Mouse (Mus musculus): Measurements from ENCODE around the gene Zfp36l2. TPM values are rescaled to one million over a fixed set of nuclear protein-coding genes. Genes with fewer than 3 reads are reported as not detected.
"Not testable (repeated sequence)": the region's sequence is repeated elsewhere in the genome, so short reads cannot be mapped to it uniquely, and the experiment has no call there.

Zfp36l2 gene
- polyA plus RNA-seq, 1 experiment from 2014 or later = 7.7 TPM

DNA sequence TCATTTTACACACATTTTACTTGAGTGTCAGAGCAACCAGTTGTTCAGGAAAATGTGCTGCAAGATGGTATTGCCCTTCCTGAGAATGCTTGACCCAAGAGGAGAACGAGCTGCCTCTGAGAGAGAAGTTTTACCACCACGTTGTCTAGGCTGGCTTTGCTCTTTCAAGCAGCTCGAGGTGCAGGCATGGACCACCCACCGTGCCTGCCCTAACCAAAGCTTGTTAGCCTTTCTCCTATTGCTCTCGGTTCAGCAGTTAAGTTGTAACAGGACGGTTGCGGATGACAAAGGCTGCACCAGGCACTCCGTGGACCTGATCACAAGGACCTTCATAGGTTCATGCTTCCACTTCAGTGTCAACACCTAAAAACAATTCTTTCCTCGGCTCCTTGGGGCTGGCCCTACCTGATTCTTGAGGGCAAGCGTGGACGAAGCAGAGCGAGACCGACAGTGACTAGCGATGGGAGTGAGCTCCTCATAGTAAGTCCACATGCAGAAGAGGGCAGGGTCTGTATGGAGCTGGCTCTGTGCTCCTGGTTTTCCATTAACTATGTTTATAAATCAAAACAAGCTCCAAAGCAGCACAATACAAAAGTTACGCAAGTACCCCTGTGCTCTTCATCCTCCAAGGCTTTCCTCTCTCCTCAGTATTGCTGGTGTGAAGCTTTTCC, 36.6 kb upstream of the Zfp36l2 start:
- no peak overlapping the region for H3K27ac ChIP-seq (ENCODE audit: low read length)
- peaks cover 10% of the 10 kb centered on the region for H3K4me1 ChIP-seq (ENCODE audit: control insufficient read depth, insufficient read depth, low read length)
- no peak overlapping the region for H3K4me3 ChIP-seq (ENCODE audit: low read length)
- no peak overlapping the region for H3K4me2 ChIP-seq (ENCODE audit: low read depth, low read length)
- H3K36me3 ChIP-seq (ENCODE audit: control insufficient read depth, insufficient read depth) = peaks cover 18% of the 10 kb centered on the region
- H3K27me3 ChIP-seq (ENCODE audit: control insufficient read depth, insufficient read depth, low read length) = no peaks in the 10 kb centered on the region
- no peak for ATAC-seq (replicated peaks; ENCODE audit: extremely low read depth, insufficient read depth, low FRiP score)
- 77% methylated on average over 15 of the region's 15 CpGs for WGBS
- 0 out of 2 replicates have a peak, but pooled peaks cover 2% of the 10 kb centered on the region for H3K9me3 ChIP-seq (replicated peaks; ENCODE audit: control insufficient read depth, low read length)
- no peak overlapping the region for H3K9ac ChIP-seq (ENCODE audit: low read length)

DNA sequence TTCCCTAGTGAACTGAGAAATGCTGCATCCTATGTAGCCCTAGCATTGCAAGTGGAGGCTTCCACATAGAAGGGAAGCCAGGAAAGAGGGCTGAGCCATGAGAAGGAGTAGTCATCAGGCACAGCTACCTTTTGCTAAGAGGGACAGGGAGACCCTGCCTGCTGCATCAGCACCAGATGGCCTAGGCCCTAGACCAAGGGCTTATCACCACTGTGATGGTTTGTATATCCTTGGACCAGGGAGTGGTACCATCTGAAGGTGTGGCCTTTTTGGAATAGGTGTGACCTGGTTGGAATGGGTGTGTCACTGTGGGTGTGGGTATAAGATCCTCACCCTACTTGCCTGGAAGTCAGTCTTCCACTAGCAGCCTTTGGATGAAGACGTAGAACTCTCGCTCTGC, 31.1 kb upstream of the Zfp36l2 start:
- H3K4me1 ChIP-seq (ENCODE audit: control insufficient read depth, insufficient read depth, low read length); ATAC-seq (replicated peaks; ENCODE audit: extremely low read depth, insufficient read depth, low FRiP score); H3K27ac ChIP-seq (ENCODE audit: low read length); H3K4me3 ChIP-seq (ENCODE audit: low read length); H3K4me2 ChIP-seq (ENCODE audit: low read depth, low read length); H3K9me3 ChIP-seq (replicated peaks; ENCODE audit: control insufficient read depth, low read length); H3K27me3 ChIP-seq (ENCODE audit: control insufficient read depth, insufficient read depth, low read length); H3K9ac ChIP-seq (ENCODE audit: low read length): not testable (repeated sequence)
- H3K36me3 ChIP-seq (ENCODE audit: control insufficient read depth, insufficient read depth) = peaks cover 11% of the 10 kb centered on the region; the same call in 1 of the 2 replicates
- 97% methylated on average over 2 of the region's 2 CpGs for WGBS

DNA sequence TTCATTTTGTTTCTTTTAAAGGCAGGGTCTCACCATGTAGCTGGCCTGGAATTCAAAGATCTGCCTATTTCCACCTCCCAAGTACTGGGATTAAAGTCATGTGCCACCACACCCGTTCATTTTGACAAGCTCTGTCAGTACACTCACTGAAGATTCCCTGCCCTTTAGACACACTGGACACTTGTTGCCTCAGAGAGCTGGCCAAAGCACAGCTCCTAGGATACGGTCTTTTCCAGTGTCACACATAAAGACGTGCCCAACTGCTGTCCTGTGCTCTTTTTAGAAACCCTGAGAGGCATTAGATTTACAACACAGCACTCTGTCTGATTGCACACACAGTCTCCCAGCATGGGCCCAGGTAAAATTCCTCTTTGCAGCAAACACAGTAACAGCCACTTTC, 29.9 kb upstream of the Zfp36l2 start:
- peaks cover 5% of the 10 kb centered on the region; the same call in 1 of the 2 replicates for H3K4me1 ChIP-seq (ENCODE audit: control insufficient read depth, insufficient read depth, low read length)
- no peak overlapping the region for H3K4me2 ChIP-seq (ENCODE audit: low read depth, low read length)
- 0 out of 2 replicates have a peak, but pooled peaks cover 2% of the 10 kb centered on the region for H3K9me3 ChIP-seq (replicated peaks; ENCODE audit: control insufficient read depth, low read length)
- no peak overlapping the region for H3K27ac ChIP-seq (ENCODE audit: low read length)
- no peaks in the 10 kb centered on the region for H3K27me3 ChIP-seq (ENCODE audit: control insufficient read depth, insufficient read depth, low read length)
- 48% methylated on average over 3 of the region's 3 CpGs for WGBS
- ATAC-seq (replicated peaks; ENCODE audit: extremely low read depth, insufficient read depth, low FRiP score) = no peak
- no peak overlapping the region for H3K4me3 ChIP-seq (ENCODE audit: low read length)
- H3K36me3 ChIP-seq (ENCODE audit: control insufficient read depth, insufficient read depth) = peaks cover 11% of the 10 kb centered on the region; the same call in 1 of the 2 replicates
- no peak overlapping the region for H3K9ac ChIP-seq (ENCODE audit: low read length)

GRCm38 (mm10) chr17:84215264-84215960, 27.7 kb upstream of the Zfp36l2 start:
- Histone ChIP-seq H3K4me2 (ENCODE audit: low read depth, low read length) (no peak overlapping the region), H3K27ac (ENCODE audit: low read length) (no peak overlapping the region), H3K36me3 (ENCODE audit: control insufficient read depth, insufficient read depth) (peaks cover 7% of the 10 kb centered on the region; the same call in 1 of the 2 replicates), H3K9me3 (replicated peaks; ENCODE audit: control insufficient read depth, low read length) (no peaks in the 10 kb centered on the region), H3K4me1 (ENCODE audit: control insufficient read depth, insufficient read depth, low read length) (peaks cover 5% of the 10 kb centered on the region; the same call in 1 of the 2 replicates), H3K4me3 (ENCODE audit: low read length) (no peak overlapping the region), H3K9ac (ENCODE audit: low read length) (no peak overlapping the region), H3K27me3 (ENCODE audit: control insufficient read depth, insufficient read depth, low read length) (no peaks in the 10 kb centered on the region)
- 86% methylated on average over 6 of the region's 6 CpGs for WGBS
- no peak for ATAC-seq (replicated peaks; ENCODE audit: extremely low read depth, insufficient read depth, low FRiP score)

GRCm38 (mm10) chr17:84213464-84213863, 25.7 kb upstream of the Zfp36l2 start:
- no peak for ATAC-seq (replicated peaks; ENCODE audit: extremely low read depth, insufficient read depth, low FRiP score)
- Histone ChIP-seq H3K27me3 (ENCODE audit: control insufficient read depth, insufficient read depth, low read length) (no peaks in the 10 kb centered on the region), H3K4me1 (ENCODE audit: control insufficient read depth, insufficient read depth, low read length) (peaks cover 5% of the 10 kb centered on the region; the same call in 1 of the 2 replicates)

GRCm38 (mm10) chr17:84207611-84208010, 19.9 kb upstream of the Zfp36l2 start:
- H3K9me3 ChIP-seq (replicated peaks; ENCODE audit: control insufficient read depth, low read length) = no peaks in the 10 kb centered on the region
- H3K4me1 ChIP-seq (ENCODE audit: control insufficient read depth, insufficient read depth, low read length) = 0 out of 2 replicates have a peak, but pooled peaks cover 3% of the 10 kb centered on the region
- H3K9ac ChIP-seq (ENCODE audit: low read length) = no peak overlapping the region
- no peak overlapping the region for H3K27ac ChIP-seq (ENCODE audit: low read length)
- H3K27me3 ChIP-seq (ENCODE audit: control insufficient read depth, insufficient read depth, low read length) = no peaks in the 10 kb centered on the region
- 83% methylated on average over 3 of the region's 3 CpGs for WGBS
- peaks cover 6% of the 10 kb centered on the region for H3K36me3 ChIP-seq (ENCODE audit: control insufficient read depth, insufficient read depth)
- H3K4me2 ChIP-seq (ENCODE audit: low read depth, low read length) = no peak overlapping the region
- ATAC-seq (replicated peaks; ENCODE audit: extremely low read depth, insufficient read depth, low FRiP score) = no peak
- no peak overlapping the region for H3K4me3 ChIP-seq (ENCODE audit: low read length)

More at GRCm38 (mm10) chr17:84213464-84213863, 25.7 kb upstream of the Zfp36l2 start:
- Histone ChIP-seq H3K27ac (ENCODE audit: low read length) (no peak overlapping the region), H3K4me3 (ENCODE audit: low read length) (no peak overlapping the region), H3K4me2 (ENCODE audit: low read depth, low read length) (no peak overlapping the region), H3K36me3 (ENCODE audit: control insufficient read depth, insufficient read depth) (peaks cover 2% of the 10 kb centered on the region; the same call in 1 of the 2 replicates), H3K9ac (ENCODE audit: low read length) (no peak overlapping the region), H3K9me3 (replicated peaks; ENCODE audit: control insufficient read depth, low read length) (no peaks in the 10 kb centered on the region)
- 80% methylated on average over 3 of the region's 3 CpGs for WGBS

GRCm38 (mm10) chr17:84206239-84206638, 18.5 kb upstream of the Zfp36l2 start:
- H3K9me3 ChIP-seq (replicated peaks; ENCODE audit: control insufficient read depth, low read length) = no peaks in the 10 kb centered on the region
- WGBS = 84% methylated on average over 3 of the region's 3 CpGs
- ATAC-seq (replicated peaks; ENCODE audit: extremely low read depth, insufficient read depth, low FRiP score) = no peak

GRCm38 (mm10) chr17:84204962-84205361, 17.2 kb upstream of the Zfp36l2 start:
- H3K4me2 ChIP-seq (ENCODE audit: low read depth, low read length) = no peak overlapping the region
- H3K4me1 ChIP-seq (ENCODE audit: control insufficient read depth, insufficient read depth, low read length) = 0 out of 2 replicates have a peak, but pooled peaks cover 3% of the 10 kb centered on the region
- H3K36me3 ChIP-seq (ENCODE audit: control insufficient read depth, insufficient read depth) = peaks cover 7% of the 10 kb centered on the region
- no peak overlapping the region for H3K27ac ChIP-seq (ENCODE audit: low read length)
- ATAC-seq (replicated peaks; ENCODE audit: extremely low read depth, insufficient read depth, low FRiP score) = no peak
- 81% methylated on average over 5 of the region's 5 CpGs for WGBS
- no peaks in the 10 kb centered on the region for H3K9me3 ChIP-seq (replicated peaks; ENCODE audit: control insufficient read depth, low read length)
- H3K27me3 ChIP-seq (ENCODE audit: control insufficient read depth, insufficient read depth, low read length) = no peaks in the 10 kb centered on the region
- no peak overlapping the region for H3K9ac ChIP-seq (ENCODE audit: low read length)
- no peak overlapping the region for H3K4me3 ChIP-seq (ENCODE audit: low read length)

More at GRCm38 (mm10) chr17:84206239-84206638, 18.5 kb upstream of the Zfp36l2 start:
- H3K4me2 ChIP-seq (ENCODE audit: low read depth, low read length) = no peak overlapping the region
- peaks cover 5% of the 10 kb centered on the region for H3K36me3 ChIP-seq (ENCODE audit: control insufficient read depth, insufficient read depth)
- H3K4me3 ChIP-seq (ENCODE audit: low read length) = no peak overlapping the region
- 0 out of 2 replicates have a peak, but pooled peaks cover 3% of the 10 kb centered on the region for H3K4me1 ChIP-seq (ENCODE audit: control insufficient read depth, insufficient read depth, low read length)
- no peak overlapping the region for H3K9ac ChIP-seq (ENCODE audit: low read length)
- no peak overlapping the region for H3K27ac ChIP-seq (ENCODE audit: low read length)
- no peaks in the 10 kb centered on the region for H3K27me3 ChIP-seq (ENCODE audit: control insufficient read depth, insufficient read depth, low read length)

- H3K9ac ChIP-seq (ENCODE audit: low read length) = no peak overlapping the region
- ATAC-seq (replicated peaks; ENCODE audit: extremely low read depth, insufficient read depth, low FRiP score) = no peak
These were observed 15.6 kb upstream of the Zfp36l2 start for GRCm38 (mm10) chr17:84203340-84203739.

More at GRCm38 (mm10) chr17:84203340-84203739, 15.6 kb upstream of the Zfp36l2 start:
- Histone ChIP-seq H3K4me2 (ENCODE audit: low read depth, low read length) (no peak overlapping the region), H3K27me3 (ENCODE audit: control insufficient read depth, insufficient read depth, low read length) (no peaks in the 10 kb centered on the region), H3K4me3 (ENCODE audit: low read length) (no peak overlapping the region), H3K4me1 (ENCODE audit: control insufficient read depth, insufficient read depth, low read length) (0 out of 2 replicates have a peak, but pooled peaks cover 3% of the 10 kb centered on the region), H3K9me3 (replicated peaks; ENCODE audit: control insufficient read depth, low read length) (no peaks in the 10 kb centered on the region), H3K36me3 (ENCODE audit: control insufficient read depth, insufficient read depth) (peaks cover 7% of the 10 kb centered on the region), H3K27ac (ENCODE audit: low read length) (no peak overlapping the region)
- 69% methylated on average over 7 of the region's 7 CpGs for WGBS

All from heart, embryonic 16.5 days (tissue).